Mouse (Mus musculus) ovary, postnatal 36 days (tissue): Measurements from ENCODE around the gene Dennd1c.
"Not testable (repeated sequence)": the region's sequence is repeated elsewhere in the genome, so short reads cannot be mapped to it uniquely, and the experiment has no call there.

Experiments used
- DNase-seq: peaks from one replicate; pipeline ENCODE4 v3.0.0; 2022; ENCODE audit warnings: low spot score, mixed read lengths

Gene Dennd1c

DNA sequence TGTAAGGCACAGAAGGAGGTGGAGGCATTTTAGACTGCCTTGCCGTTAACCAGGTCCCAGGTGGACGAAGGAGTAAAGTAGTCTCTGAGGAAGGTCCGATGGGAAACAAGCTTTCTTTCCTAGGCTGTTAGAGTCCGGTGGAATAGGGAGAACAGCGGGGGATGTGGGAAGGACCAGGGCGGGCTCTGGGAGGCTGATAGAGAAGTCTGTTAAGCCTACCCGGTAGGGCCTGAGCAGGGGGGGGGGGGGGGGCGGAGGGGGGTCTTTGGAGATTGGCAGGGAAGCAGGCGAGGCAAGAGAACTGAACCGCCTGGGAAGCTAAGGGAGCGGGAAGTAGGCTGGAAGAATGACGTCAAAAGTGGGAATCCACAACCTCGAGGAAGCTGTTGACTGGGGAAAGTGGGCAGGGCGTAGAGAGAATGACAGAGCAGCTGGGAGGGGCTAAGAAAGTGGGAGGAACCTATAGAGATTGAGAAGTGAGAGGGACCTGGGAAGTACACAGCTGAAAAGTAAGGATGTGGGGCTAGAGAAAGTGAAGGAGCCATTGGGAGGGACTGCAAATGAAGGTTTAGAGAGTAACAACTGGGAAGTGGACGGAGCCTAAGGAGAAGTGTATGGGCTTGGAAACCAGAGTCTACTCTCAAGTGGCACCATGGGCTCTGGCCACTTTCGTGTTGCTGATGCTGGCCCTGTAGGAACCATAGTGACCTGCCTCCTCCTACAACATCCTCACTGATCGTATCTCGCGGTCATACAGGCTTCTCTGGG, 17.7 kb upstream of the Dennd1c start:
- DNase-seq: no peak

GRCm38 (mm10) chr17:57094222-57094621, 15.9 kb upstream of the Dennd1c start:
- no peak for DNase-seq

GRCm38 (mm10) chr17:57087049-57087832, 8.9 kb upstream of the Dennd1c start, which contains the start of gene Tubb4a:
Tubb4a (minus strand) TSS chr17:57087782.
- peak; percentile 27 for DNase-seq

DNA sequence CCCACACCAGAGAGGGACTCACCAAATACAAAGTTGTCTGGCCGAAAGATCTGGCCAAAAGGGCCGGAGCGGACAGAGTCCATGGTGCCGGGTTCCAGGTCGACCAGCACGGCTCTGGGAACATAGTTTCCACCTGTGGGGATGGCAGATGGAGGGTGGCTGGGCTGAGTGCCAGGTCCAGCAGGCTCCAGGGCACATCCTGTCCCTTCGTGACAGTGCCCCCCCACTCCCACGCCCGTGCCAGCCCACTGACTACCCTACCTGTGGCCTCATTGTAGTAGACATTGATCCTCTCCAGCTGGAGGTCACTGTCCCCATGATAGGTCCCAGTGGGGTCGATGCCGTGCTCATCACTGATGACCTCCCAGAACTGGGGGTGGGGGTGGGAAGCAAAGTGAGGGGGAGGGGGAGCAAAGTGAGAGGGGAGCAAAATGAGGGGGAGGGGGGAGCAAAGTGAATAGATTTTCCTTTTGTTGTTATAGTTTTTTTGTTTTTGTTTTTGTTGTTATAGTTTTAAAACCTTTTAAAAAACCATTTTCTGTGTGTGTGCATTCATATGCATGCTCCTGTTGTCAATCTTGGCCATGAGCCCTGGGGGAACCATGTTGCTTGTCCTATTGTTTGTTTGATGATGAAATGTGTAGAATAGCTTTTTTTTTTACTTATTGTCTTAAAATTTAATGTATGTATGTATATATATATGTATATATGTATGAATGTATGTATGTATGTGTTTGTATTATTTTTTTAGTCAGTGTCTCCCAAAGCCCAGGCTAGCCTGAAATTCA, 7.8 kb upstream of the Dennd1c start:
- no peak for DNase-seq

DNA sequence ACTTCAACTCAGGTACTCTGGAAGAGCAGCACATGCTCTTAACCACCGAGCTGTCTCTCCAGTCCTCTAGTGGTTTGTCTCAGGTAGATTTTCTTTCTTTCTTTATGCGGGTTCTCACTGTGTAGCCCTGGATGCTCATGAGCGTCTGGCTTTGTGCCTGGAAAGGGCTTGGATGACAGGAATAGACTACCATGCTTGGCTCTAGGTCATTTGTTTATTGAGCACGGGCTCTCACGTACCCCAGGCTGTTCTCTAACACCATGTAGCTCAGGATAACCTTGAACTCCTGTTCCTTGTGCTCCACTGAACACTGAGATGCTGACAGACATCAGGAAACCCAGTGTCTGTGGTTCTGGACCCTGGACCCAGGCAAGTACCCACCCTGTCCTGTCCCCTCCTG, 4.2 kb upstream of the Dennd1c start:
- no peak for DNase-seq

DNA sequence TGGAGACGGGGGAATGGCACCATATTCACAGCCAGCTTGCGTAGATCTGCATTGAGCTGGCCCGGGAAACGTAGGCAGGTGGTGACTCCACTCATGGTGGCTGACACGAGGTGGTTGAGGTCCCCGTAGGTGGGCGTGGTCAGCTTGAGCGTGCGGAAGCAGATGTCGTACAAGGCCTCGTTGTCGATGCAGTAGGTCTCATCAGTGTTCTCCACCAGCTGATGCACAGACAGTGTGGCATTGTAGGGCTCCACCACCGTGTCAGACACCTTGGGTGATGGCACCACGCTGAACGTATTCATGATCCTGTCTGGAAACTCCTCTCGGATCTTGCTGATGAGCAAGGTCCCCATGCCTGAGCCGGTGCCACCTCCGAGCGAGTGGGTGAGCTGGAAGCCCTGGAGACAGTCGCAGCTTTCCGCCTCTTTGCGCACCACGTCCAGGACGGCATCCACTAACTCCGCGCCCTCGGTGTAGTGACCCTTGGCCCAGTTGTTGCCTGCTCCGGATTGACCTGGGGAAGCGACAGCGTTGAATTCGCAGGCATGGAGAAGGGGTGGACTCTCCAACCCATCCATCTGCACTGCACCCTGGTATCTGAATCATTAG, 3.0 kb upstream of the Dennd1c start:
- no peak for DNase-seq

- no peak for DNase-seq
These were observed 1.6 kb upstream of the Dennd1c start for GRCm38 (mm10) chr17:57079919-57080318.

DNA sequence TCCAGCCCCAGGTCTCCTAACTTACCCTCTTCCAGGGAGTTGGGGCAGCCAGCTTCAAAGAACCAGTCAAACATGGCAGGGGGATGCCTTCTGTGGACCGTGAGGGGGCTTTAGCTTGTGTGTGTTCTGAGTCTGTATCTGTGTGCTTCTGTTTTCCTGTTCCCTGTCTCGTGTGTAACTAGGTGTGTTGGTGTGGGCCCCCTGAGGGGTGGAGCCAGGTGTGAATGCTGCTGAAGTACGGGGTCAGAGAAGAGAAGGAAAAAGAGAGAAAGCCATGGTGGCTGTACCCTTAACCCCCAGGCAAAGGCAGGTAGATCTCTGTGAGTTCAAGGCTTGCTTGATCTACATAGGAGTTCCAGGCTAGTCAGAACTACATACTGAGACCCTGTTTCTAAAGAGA, 1.4 kb downstream of the Dennd1c start:
- DNase-seq: no peak

- DNase-seq: no peak
These were observed 7.6 kb downstream of the Dennd1c start for GRCm38 (mm10) chr17:57070699-57071098.

DNA sequence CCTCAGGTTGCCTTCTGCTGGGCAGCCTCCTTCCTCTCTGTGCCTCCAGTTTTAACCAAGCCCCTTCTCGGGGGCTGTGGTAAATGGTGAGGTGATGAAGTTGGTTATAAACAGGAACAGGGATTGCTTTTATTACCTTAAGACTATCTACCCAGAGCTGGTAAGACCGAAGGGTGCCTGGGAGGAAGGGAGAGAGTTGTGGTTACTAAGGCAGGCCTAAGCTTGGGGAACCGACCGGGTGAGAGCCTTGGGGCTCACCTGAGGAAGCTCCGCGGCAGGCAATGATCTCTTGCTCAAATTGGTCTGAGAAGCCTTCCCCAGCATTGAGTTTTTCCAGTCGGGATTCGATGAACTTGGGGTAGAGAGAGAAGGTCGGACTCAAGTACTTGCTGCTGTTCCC, 8.0 kb downstream of the Dennd1c start:
- no peak for DNase-seq

GRCm38 (mm10) chr17:57066908-57067307, 11.4 kb downstream of the Dennd1c start:
- DNase-seq: no peak

- DNase-seq: no peak
These were observed 15.3 kb downstream of the Dennd1c start for GRCm38 (mm10) chr17:57063031-57063430.

DNA sequence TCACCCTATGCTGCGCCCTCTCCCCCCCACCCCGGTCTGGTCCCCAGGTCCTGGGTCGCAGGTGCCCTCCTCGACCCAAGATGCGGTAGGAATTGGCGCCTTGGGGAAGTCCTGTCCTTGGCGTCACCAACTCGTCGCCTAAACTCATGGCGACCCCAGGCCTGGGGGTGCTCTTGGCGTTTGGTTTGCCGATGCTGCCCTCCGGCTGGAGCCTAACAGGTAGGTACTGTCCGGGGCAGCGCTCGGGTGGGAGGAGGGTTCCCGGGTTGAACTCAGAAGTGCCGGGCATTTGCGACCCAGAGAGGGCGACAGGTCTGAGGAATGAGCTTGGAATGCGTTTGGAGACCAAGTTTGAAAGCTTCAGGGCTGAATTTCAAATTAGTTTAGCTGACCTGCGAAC, 15.8 kb downstream of the Dennd1c start:
- DNase-seq: no peak

GRCm38 (mm10) chr17:57062011-57062521, 16.2 kb downstream of the Dennd1c start:
- peak; percentile 35 for DNase-seq

DNA sequence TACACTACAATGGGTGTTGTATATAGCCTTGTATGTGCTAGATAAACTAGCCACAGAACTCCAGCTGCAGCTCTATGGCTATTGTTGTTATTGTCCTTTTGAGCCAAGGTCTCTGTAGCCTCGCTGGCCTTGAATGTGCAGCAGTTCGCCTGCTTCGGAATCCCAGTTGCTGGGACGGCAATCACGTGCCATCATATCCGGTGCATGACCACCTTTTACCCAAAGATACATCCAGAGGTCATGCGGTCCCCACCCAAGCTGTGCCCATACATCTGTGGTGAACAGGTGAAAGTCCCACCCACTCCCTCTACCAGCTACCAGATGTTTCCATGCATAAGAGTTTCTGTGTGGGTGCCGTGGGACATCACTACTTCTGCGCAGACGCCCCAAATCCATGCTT, 17.2 kb downstream of the Dennd1c start:
- DNase-seq: peak; percentile 32

DNA sequence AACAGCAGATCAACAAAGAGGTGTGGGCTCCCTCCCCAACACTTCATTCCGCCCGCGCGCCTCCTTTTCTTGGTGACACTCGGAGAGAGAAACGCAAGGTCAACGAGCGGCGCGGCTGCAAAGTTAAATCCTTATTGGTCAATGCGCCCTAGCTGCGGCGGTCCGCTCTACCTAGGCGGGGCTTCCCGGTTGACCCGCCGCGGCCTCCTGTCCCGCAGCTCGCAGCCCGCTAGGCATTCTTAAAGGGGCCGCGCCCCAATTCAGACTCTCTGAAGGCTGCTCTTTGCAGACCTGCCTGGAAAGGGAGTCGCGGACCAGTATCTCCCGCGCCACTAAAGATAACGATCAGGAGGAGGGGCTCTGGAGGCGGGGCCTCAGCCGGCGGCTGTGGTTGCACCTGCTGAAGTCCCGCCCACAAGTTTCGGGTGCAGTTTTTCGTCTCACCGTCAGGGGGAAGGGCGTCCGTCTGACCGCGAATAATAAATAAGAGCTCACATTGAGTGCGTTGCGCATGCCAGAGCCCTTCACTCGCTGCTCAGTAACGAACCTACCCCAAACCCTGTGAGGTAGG, 18.0 kb downstream of the Dennd1c start:
- DNase-seq: peak; percentile 92

- peak; percentile 77 for DNase-seq
These were observed 18.8 kb downstream of the Dennd1c start, which contains the start of gene Slc25a23 for GRCm38 (mm10) chr17:57059486-57059977. Slc25a23 (minus strand) TSS chr17:57059863.

DNA sequence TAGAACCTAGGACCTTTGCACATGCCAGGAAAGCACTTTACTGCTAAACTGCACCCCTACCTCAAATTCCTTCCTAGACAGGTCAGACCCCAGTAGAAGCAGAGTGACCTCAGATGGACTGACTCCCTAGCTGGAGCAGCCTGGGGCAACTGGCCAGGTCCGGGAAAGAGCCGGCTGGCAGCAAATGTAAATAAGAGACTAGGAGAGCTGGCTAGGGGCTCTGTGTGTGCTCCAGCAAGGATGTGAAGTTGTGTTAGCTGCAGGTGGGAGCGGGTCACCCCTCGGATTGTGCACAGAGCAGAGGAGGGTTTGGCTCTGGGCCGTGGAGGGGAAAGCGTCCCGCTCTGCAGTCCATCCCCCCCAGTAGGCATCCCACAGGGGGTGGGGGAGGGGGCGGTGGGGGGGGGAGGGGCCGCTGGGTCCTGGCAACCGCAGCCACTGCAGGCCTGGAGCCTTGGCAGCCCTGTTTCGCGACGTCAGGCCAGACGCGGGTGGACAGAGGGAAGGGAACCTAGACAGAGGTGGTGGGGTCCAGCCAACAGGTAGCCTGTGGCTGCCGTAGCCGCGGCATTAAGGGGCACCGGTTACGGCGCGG, 19.3 kb downstream of the Dennd1c start, which contains the start of gene Crb3:
Gene Crb3 (plus strand): TSS at position 215 of the 595 bp plus-strand sequence.
- DNase-seq: peak; percentile 40

DNA sequence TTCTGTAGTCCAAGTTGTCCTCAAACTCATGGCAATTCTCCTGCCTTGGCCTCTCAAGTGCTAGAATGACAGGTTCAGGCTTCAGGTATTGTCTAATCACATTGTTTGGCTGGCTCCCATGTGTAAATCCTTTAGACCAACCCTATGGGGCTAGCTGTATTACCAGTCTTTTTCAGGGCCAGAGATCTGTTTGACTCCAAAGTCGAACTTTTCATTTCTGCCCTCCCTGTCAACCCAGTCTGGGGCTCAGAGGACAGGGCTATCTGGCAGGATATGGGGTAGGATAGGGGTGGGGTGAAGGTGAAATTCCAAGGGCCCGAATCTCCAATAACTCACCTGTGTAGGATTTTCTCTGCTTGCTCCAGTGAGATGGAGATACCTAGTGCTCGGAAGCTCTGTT, 22.1 kb downstream of the Dennd1c start:
- DNase-seq: no peak

DNA sequence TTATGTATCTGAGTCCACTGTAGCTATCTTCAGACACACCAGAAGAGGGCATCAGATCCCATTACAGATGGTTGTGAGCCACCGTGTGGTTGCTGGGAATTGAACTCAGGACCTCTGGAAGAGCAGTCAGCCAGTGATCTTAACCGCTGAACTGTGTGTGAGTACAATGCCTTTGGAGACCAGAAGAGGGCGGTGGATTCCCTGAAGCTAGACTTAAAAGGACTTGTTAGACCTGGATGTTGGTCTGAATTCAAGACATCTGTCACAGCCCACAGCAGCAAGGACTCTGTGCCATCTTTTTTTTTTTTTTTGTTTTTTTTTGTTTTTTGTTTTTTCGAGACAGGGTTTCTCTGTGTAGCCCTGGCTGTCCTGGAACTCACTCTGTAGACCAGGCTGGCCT, 26.6 kb downstream of the Dennd1c start:
- not testable (repeated sequence) for DNase-seq

DNA sequence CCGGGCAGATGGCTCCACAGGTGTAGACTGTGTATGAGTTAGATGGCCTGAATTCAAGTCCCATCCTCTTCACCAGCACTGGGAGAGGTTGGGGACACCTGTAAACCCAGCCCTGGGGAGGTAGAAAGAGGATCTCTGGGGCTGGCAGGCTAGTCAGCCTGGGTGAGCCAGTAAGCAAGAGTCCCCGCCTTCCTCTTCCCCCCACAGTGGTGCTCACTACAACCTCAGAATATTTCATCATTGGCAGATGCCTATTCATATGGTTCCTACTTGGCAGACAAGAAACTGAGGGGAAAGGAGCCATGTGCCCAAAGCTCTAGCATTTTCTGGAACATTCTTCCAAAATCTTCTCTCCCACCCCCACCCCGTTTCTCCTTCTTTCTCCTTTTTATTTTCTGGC, 29.5 kb downstream of the Dennd1c start:
- no peak for DNase-seq
